ENCODE assay signal across 8 mouse cellular contexts in genomic region chr11:102578341-102579118, GRCm38 (mm10). TPM values are rescaled to one million over a fixed set of nuclear protein-coding genes. Genes with fewer than 3 reads are reported as not detected.
DNase-seq lines count a peak whose midpoint lies in the region; ATAC-seq lines count a peak whose summit lies in the region.

No protein-coding gene starts in this region.

- peak overlapping the region; percentile 47 for H3K4me2 ChIP-seq in hindbrain, embryonic 16.5 days (ENCODE audit: low read length)

- 5% methylated on average over 27 of the region's 27 CpGs for WGBS in hindbrain, embryonic 16.5 days
- WGBS in midbrain, embryonic 10.5 days: 5% methylated on average over 27 of the region's 27 CpGs

- no peaks in the 10 kb centered on the region for H3K9me3 ChIP-seq in hindbrain, embryonic 16.5 days (ENCODE audit: control insufficient read depth, low read length)
- no peaks in the 10 kb centered on the region for H3K9me3 ChIP-seq in midbrain, embryonic 10.5 days (replicated peaks)

- DNase-seq in ZHBTc4 (ENCODE audit: low read depth, low spot score): peak; percentile 96
- DNase-seq in cerebellum, postnatal 25 days: peak; percentile 65 to 81
- peak; percentile 86 for DNase-seq in gastrocnemius, adult 18-20 months (ENCODE audit: low spot score)
- peak; percentile 45 to 70 for DNase-seq in left cerebral cortex, postnatal 36 days (ENCODE audit: low spot score in 2 of 2)
- DNase-seq in midbrain, embryonic 10.5 days (ENCODE audit: low spot score): peak; percentile 88
- DNase-seq in right cerebral cortex, postnatal 25 days: peak; percentile 69
- DNase-seq in urinary bladder, postnatal 4 days (ENCODE audit: low spot score in 2 of 2): peak; percentile 85 to 90

- H3K4me1 ChIP-seq in hindbrain, embryonic 16.5 days (ENCODE audit: control insufficient read depth, insufficient read depth, low read depth, low read length): peaks cover 16% of the 10 kb centered on the region
- H3K4me1 ChIP-seq in midbrain, embryonic 10.5 days: peaks cover 71% of the 10 kb centered on the region

- no peaks in the 10 kb centered on the region for H3K36me3 ChIP-seq in hindbrain, embryonic 16.5 days (ENCODE audit: control insufficient read depth, insufficient read depth, low read length)
- no peaks in the 10 kb centered on the region for H3K36me3 ChIP-seq in midbrain, embryonic 10.5 days

- H3K27ac ChIP-seq in hindbrain, embryonic 16.5 days (ENCODE audit: low read depth, low read length): peak overlapping the region; percentile 66
- peak overlapping the region; percentile 94 for H3K27ac ChIP-seq in midbrain, embryonic 10.5 days (replicated peaks)

- H3K4me3 ChIP-seq in hindbrain, embryonic 16.5 days (ENCODE audit: low read length): peak overlapping the region; percentile 19
- H3K4me3 ChIP-seq in midbrain, embryonic 10.5 days: peak overlapping the region; percentile 46

- H3K27me3 ChIP-seq in hindbrain, embryonic 16.5 days (replicated peaks; ENCODE audit: control insufficient read depth, insufficient read depth, low read length): no peaks in the 10 kb centered on the region
- peaks cover 41% of the 10 kb centered on the region for H3K27me3 ChIP-seq in midbrain, embryonic 10.5 days (ENCODE audit: low read depth, poor library complexity, severe bottlenecking)

- intact Hi-C loops in left cerebral cortex, postnatal 36 days (cut with DNase I): no loop called here

- H3K9ac ChIP-seq in hindbrain, embryonic 16.5 days (ENCODE audit: low read depth, low read length): no peak overlapping the region

- ATAC-seq in hindbrain, embryonic 16.5 days: peak; percentile 9; the same call in 1 of the 2 replicates

RNA-seq across cellular contexts. Expression of gene Gm11627, which starts 0.7 kb away (rescaled TPM):
- under 1 TPM in 1 of 2 experiments, not detected in 1; 0.43 TPM for total RNA-seq in gastrocnemius, adult 18-20 months (2021)
- polyA plus RNA-seq in hindbrain, embryonic 16.5 days (2015; fragmentation: Nextera tagmentation; extraction: Ambion mirVana): 2.8 and 4.1 TPM in 2 replicates
- total RNA-seq in left cerebral cortex, postnatal 36 days (2021): 1 to 10 TPM; 5.0 to 8.7 TPM
- 11.1 and 12.6 TPM in 2 replicates for polyA plus RNA-seq in midbrain, embryonic 10.5 days (2016; fragmentation: Nextera tagmentation; extraction: Ambion mirVana)

RNA-seq across cellular contexts. Expression of gene Gpatch8, which starts 22.3 kb away (rescaled TPM):
- 10 to 100 TPM; 26.1 to 27.1 TPM for total RNA-seq in gastrocnemius, adult 18-20 months (2021)
- polyA plus RNA-seq in hindbrain, embryonic 16.5 days (2015; fragmentation: Nextera tagmentation; extraction: Ambion mirVana): 52.9 and 60.5 TPM in 2 replicates
- 10 to 100 TPM; 46.0 to 65.5 TPM for total RNA-seq in left cerebral cortex, postnatal 36 days (2021)
- 65.5 and 73.8 TPM in 2 replicates for polyA plus RNA-seq in midbrain, embryonic 10.5 days (2016; fragmentation: Nextera tagmentation; extraction: Ambion mirVana)

RNA-seq across cellular contexts. Expression of gene Fzd2, which starts 25.7 kb away (rescaled TPM):
- 1 to 10 TPM in 1 of 2 experiments, under 1 TPM in 1; 0.89 to 1.8 TPM for total RNA-seq in gastrocnemius, adult 18-20 months (2021)
- polyA plus RNA-seq in hindbrain, embryonic 16.5 days (2015; fragmentation: Nextera tagmentation; extraction: Ambion mirVana): 6.0 and 6.7 TPM in 2 replicates
- 10 to 100 TPM; 10.5 to 12.7 TPM for total RNA-seq in left cerebral cortex, postnatal 36 days (2021)
- 26.5 and 27.9 TPM in 2 replicates for polyA plus RNA-seq in midbrain, embryonic 10.5 days (2016; fragmentation: Nextera tagmentation; extraction: Ambion mirVana)

Comparison
In these comparisons a context has a peak if more than half of its experiments do, and no peak if none do; other contexts are left out.
1. Peak in every context shown above with its lines: DNase-seq, ATAC-seq, H3K4me3 ChIP-seq and H3K27ac ChIP-seq.
2. RNA of gene Gm11627, which starts 0.7 kb away (total RNA-seq): 5.0 to 8.7 TPM in left cerebral cortex, postnatal 36 days; 0.43 TPM in gastrocnemius, adult 18-20 months; every median in the first group is over 4 times any median in the second.
3. RNA of gene Fzd2, which starts 25.7 kb away (total RNA-seq): 10.5 to 12.7 TPM in left cerebral cortex, postnatal 36 days; 0.89 to 1.8 TPM in gastrocnemius, adult 18-20 months; every median in the first group is over 4 times any median in the second.